Mouse (Mus musculus): ENCODE data around the gene Iqcf1. TPM values are rescaled to one million over a fixed set of nuclear protein-coding genes. Genes with fewer than 3 reads are reported as not detected.

Gene Iqcf1
- polyA plus RNA-seq (2012; fragmentation: generic; extraction: Trizol): 0.08 TPM
- long read RNA-seq, experiment 1: 0 reads
- long read RNA-seq, experiment 2: 0 reads

- no peak for TF ChIP-seq MYOD1 (IDR thresholded peaks at IDR 0.05; ENCODE audit: control insufficient read depth, insufficient read length, low read depth)
- no peak for TF ChIP-seq MYOG (IDR thresholded peaks at IDR 0.05; ENCODE audit: control insufficient read depth, extremely low read depth, insufficient read length)
- no peak for TF ChIP-seq MAX (IDR thresholded peaks at IDR 0.05)
- no peak for TF ChIP-seq USF1 (IDR thresholded peaks at IDR 0.05; ENCODE audit: low read depth)
- no peak for TF ChIP-seq CEBPB (IDR thresholded peaks at IDR 0.05; ENCODE audit: low read depth)
- TF ChIP-seq FOSL1 (IDR thresholded peaks at IDR 0.05; ENCODE audit: insufficient read depth, low read length, poor library complexity, severe bottlenecking): no peak
- no peak for TF ChIP-seq CTCF (IDR thresholded peaks at IDR 0.05; ENCODE audit: control insufficient read depth, insufficient read depth, insufficient read length)
- no peaks in the 10 kb centered on the region for H3K27me3 ChIP-seq (ENCODE audit: control insufficient read depth, insufficient read depth, insufficient read length)
- H3K36me3 ChIP-seq (ENCODE audit: control insufficient read depth, insufficient read depth): no peaks in the 10 kb centered on the region
- no peak within 1 kb of the TSS for H3ac ChIP-seq (ENCODE audit: control insufficient read depth, insufficient read length, low read depth)
- no peaks in the 10 kb centered on the region for H3K79me2 ChIP-seq (ENCODE audit: control insufficient read depth, insufficient read depth)
- no peaks in the 10 kb centered on the region for H3K79me3 ChIP-seq (ENCODE audit: low read depth)
- H3K4me3 ChIP-seq (ENCODE audit: insufficient read depth, poor library complexity, severe bottlenecking): no peak within 1 kb of the TSS
Observed at GRCm38 (mm10) chr9:106499667-106500066, at the start of gene Iqcf1. TSS of gene Iqcf1 (plus strand) at chr9:106499967.

DNA sequence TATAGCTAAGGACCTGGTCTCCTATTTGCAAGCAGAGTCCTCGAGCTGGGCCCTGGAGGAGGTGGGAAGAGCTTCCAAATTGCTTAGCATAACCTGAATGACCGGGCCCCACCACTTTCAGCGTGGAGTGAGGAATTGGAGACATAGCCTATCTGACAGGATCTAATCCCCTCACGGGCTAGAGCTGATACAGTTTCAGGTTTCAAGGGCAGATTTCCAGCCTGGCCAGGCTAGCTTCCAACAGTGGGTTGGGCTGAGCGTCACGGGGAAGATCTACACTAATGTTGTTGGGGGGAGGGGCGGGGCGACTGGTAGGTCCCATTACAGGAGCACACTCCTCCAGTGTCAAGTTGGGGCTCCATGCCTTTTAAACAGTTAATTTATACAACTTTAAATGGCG is 49.1 kb upstream of the Iqcf1 start:
- Histone ChIP-seq H3ac (ENCODE audit: control insufficient read depth, insufficient read length, low read depth) (no peak overlapping the region), H3K79me2 (ENCODE audit: control insufficient read depth, insufficient read depth) (peaks cover 19% of the 10 kb centered on the region), H3K79me3 (ENCODE audit: low read depth) (peaks cover 20% of the 10 kb centered on the region), H3K36me3 (ENCODE audit: control insufficient read depth, insufficient read depth) (no peaks in the 10 kb centered on the region), H3K4me3 (ENCODE audit: insufficient read depth, poor library complexity, severe bottlenecking) (no peak overlapping the region), H3K27me3 (ENCODE audit: control insufficient read depth, insufficient read depth, insufficient read length) (no peaks in the 10 kb centered on the region)
- TF ChIP-seq FOSL1 (IDR thresholded peaks at IDR 0.05; ENCODE audit: insufficient read depth, low read length, poor library complexity, severe bottlenecking): no peak
- TF ChIP-seq USF1 (IDR thresholded peaks at IDR 0.05; ENCODE audit: low read depth): no peak
- no peak for TF ChIP-seq CEBPB (IDR thresholded peaks at IDR 0.05; ENCODE audit: low read depth)
- no peak for TF ChIP-seq MYOG (IDR thresholded peaks at IDR 0.05; ENCODE audit: control insufficient read depth, extremely low read depth, insufficient read length)
- no peak for TF ChIP-seq MAX (IDR thresholded peaks at IDR 0.05)
- TF ChIP-seq CTCF (IDR thresholded peaks at IDR 0.05; ENCODE audit: control insufficient read depth, insufficient read depth, insufficient read length): no peak
- TF ChIP-seq MYOD1 (IDR thresholded peaks at IDR 0.05; ENCODE audit: control insufficient read depth, insufficient read length, low read depth): no peak

DNA sequence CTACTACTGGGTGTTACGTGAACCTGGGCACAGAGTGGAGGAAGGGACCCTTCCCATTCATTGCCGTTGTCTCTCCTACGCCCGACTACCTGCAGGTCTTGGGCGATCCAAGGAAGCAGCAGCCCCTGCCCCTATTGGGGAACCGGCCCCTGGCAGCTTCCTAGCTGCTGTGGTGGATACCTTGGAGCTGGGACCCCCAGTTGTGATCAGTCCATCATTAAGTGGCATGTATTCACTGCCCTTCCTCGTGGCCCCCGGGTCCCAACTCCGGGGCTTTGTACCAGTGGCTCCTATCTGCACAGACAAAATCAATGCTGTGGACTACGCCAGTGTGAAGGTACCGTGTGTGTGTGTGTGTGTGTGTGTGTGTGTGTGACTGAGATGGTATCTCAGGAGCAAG is 48.5 kb upstream of the Iqcf1 start:
- TF ChIP-seq MYOD1 (IDR thresholded peaks at IDR 0.05; ENCODE audit: control insufficient read depth, insufficient read length, low read depth): no peak
- no peak for TF ChIP-seq CTCF (IDR thresholded peaks at IDR 0.05; ENCODE audit: control insufficient read depth, insufficient read depth, insufficient read length)
- no peak for TF ChIP-seq MYOG (IDR thresholded peaks at IDR 0.05; ENCODE audit: control insufficient read depth, extremely low read depth, insufficient read length)
- Histone ChIP-seq H3K79me3 (ENCODE audit: low read depth) (peaks cover 26% of the 10 kb centered on the region), H3K79me2 (ENCODE audit: control insufficient read depth, insufficient read depth) (peaks cover 25% of the 10 kb centered on the region), H3K27me3 (ENCODE audit: control insufficient read depth, insufficient read depth, insufficient read length) (no peaks in the 10 kb centered on the region), H3K4me3 (ENCODE audit: insufficient read depth, poor library complexity, severe bottlenecking) (no peak overlapping the region), H3K36me3 (ENCODE audit: control insufficient read depth, insufficient read depth) (no peaks in the 10 kb centered on the region), H3ac (ENCODE audit: control insufficient read depth, insufficient read length, low read depth) (no peak overlapping the region)

- no peaks in the 10 kb centered on the region for H3K36me3 ChIP-seq (ENCODE audit: control insufficient read depth, insufficient read depth)
- no peak overlapping the region for H3ac ChIP-seq (ENCODE audit: control insufficient read depth, insufficient read length, low read depth)
- no peak overlapping the region for H3K4me3 ChIP-seq (ENCODE audit: insufficient read depth, poor library complexity, severe bottlenecking)
- H3K27me3 ChIP-seq (ENCODE audit: control insufficient read depth, insufficient read depth, insufficient read length): no peaks in the 10 kb centered on the region
- TF ChIP-seq USF1 (IDR thresholded peaks at IDR 0.05; ENCODE audit: low read depth) (no peak), FOSL1 (IDR thresholded peaks at IDR 0.05; ENCODE audit: insufficient read depth, low read length, poor library complexity, severe bottlenecking) (no peak), MYOG (IDR thresholded peaks at IDR 0.05; ENCODE audit: control insufficient read depth, extremely low read depth, insufficient read length) (no peak), CTCF (IDR thresholded peaks at IDR 0.05; ENCODE audit: control insufficient read depth, insufficient read depth, insufficient read length) (no peak), MYOD1 (IDR thresholded peaks at IDR 0.05; ENCODE audit: control insufficient read depth, insufficient read length, low read depth) (no peak), MAX (IDR thresholded peaks at IDR 0.05) (no peak), CEBPB (IDR thresholded peaks at IDR 0.05; ENCODE audit: low read depth) (no peak)
- H3K79me3 ChIP-seq (ENCODE audit: low read depth): peaks cover 31% of the 10 kb centered on the region
- H3K79me2 ChIP-seq (ENCODE audit: control insufficient read depth, insufficient read depth): peaks cover 31% of the 10 kb centered on the region
Observed at GRCm38 (mm10) chr9:106451899-106452298, 47.9 kb upstream of the Iqcf1 start.

- Histone ChIP-seq H3K36me3 (ENCODE audit: control insufficient read depth, insufficient read depth) (no peaks in the 10 kb centered on the region), H3K4me3 (ENCODE audit: insufficient read depth, poor library complexity, severe bottlenecking) (no peak overlapping the region), H3K27me3 (ENCODE audit: control insufficient read depth, insufficient read depth, insufficient read length) (no peaks in the 10 kb centered on the region), H3K79me3 (ENCODE audit: low read depth) (peaks cover 36% of the 10 kb centered on the region), H3ac (ENCODE audit: control insufficient read depth, insufficient read length, low read depth) (no peak overlapping the region), H3K79me2 (ENCODE audit: control insufficient read depth, insufficient read depth) (peaks cover 36% of the 10 kb centered on the region)
- TF ChIP-seq MYOD1 (IDR thresholded peaks at IDR 0.05; ENCODE audit: control insufficient read depth, insufficient read length, low read depth) (no peak), MYOG (IDR thresholded peaks at IDR 0.05; ENCODE audit: control insufficient read depth, extremely low read depth, insufficient read length) (no peak), CEBPB (IDR thresholded peaks at IDR 0.05; ENCODE audit: low read depth) (no peak), USF1 (IDR thresholded peaks at IDR 0.05; ENCODE audit: low read depth) (no peak), MAX (IDR thresholded peaks at IDR 0.05) (no peak), CTCF (IDR thresholded peaks at IDR 0.05; ENCODE audit: control insufficient read depth, insufficient read depth, insufficient read length) (no peak), FOSL1 (IDR thresholded peaks at IDR 0.05; ENCODE audit: insufficient read depth, low read length, poor library complexity, severe bottlenecking) (no peak)
Observed at GRCm38 (mm10) chr9:106452351-106452750, 47.4 kb upstream of the Iqcf1 start.

- Histone ChIP-seq H3K4me3 (ENCODE audit: insufficient read depth, poor library complexity, severe bottlenecking) (peak overlapping the region; percentile 63), H3K36me3 (ENCODE audit: control insufficient read depth, insufficient read depth) (peaks cover under 1% of the 10 kb centered on the region), H3K27me3 (ENCODE audit: control insufficient read depth, insufficient read depth, insufficient read length) (no peaks in the 10 kb centered on the region), H3K79me2 (ENCODE audit: control insufficient read depth, insufficient read depth) (peaks cover 41% of the 10 kb centered on the region), H3ac (ENCODE audit: control insufficient read depth, insufficient read length, low read depth) (no peak overlapping the region), H3K79me3 (ENCODE audit: low read depth) (peaks cover 41% of the 10 kb centered on the region)
- TF ChIP-seq MAX (IDR thresholded peaks at IDR 0.05) (no peak), CTCF (IDR thresholded peaks at IDR 0.05; ENCODE audit: control insufficient read depth, insufficient read depth, insufficient read length) (no peak), CEBPB (IDR thresholded peaks at IDR 0.05; ENCODE audit: low read depth) (no peak), MYOD1 (IDR thresholded peaks at IDR 0.05; ENCODE audit: control insufficient read depth, insufficient read length, low read depth) (no peak)
Observed at GRCm38 (mm10) chr9:106452821-106453220, 46.9 kb upstream of the Iqcf1 start.

Measured in C2C12 (cell line).